Mouse (Mus musculus) bone marrow, adult 2 months (tissue): ENCODE data around the gene Fgd3. TPM values are rescaled to one million over a fixed set of nuclear protein-coding genes. Genes with fewer than 3 reads are reported as not detected.

Experiments
- H3K27ac ChIP-seq: fragments of 200-500 bp; 2 replicates; pipeline ENCODE4 v1.5.1; 2012; ENCODE audit warnings: low read depth, mild to moderate bottlenecking, control low read depth, inconsistent platforms, low read length; ENCODE audit not compliant: control insufficient read depth, poor library complexity, insufficient read depth
- H3K4me1 ChIP-seq: fragments of 200-500 bp; 2 replicates; pipeline ENCODE4 v1.6.1; 2011; ENCODE audit warnings: low read length; ENCODE audit not compliant: control insufficient read depth, insufficient read depth
- H3K4me3 ChIP-seq: fragments of 200-500 bp; replicated peaks from 2 replicates; pipeline ENCODE3; 2011; ENCODE audit warnings: mild to moderate bottlenecking, low read depth, low read length, control low read depth; ENCODE audit not compliant: control insufficient read depth
- CTCF ChIP-seq: fragments of 200-500 bp; IDR thresholded peaks from 2 replicates; pipeline ENCODE4 v1.5.1; 2011; ENCODE audit warnings: low read length, control low read depth; ENCODE audit not compliant: control insufficient read depth, insufficient read depth
- POLR2A ChIP-seq: fragments of 200-500 bp; IDR thresholded peaks from 2 replicates; pipeline ENCODE4 v1.6.1; 2011; ENCODE audit warnings: low read depth, mild to moderate bottlenecking, control low read depth, low read length, borderline replicate concordance; ENCODE audit not compliant: control insufficient read depth
- WGBS: fragments of 180-500 bp; shearing (Covaris S2); methylation state at CpG from one replicate; pipeline ENCODE4 v1.1.7; 2018; 5-methylcytosine and 5-hydroxymethylcytosine counted together
- polyA plus RNA-seq: library from polyadenylated mRNA; stranded (reverse); fragments of >200 nt; gene quantifications from 2 replicates; pipeline ENCODE4 v1.2.4, GENCODE M21; 2011; ENCODE audit warnings: low replicate concordance; ENCODE audit not compliant: missing spikeins, insufficient read depth, insufficient read length

Gene Fgd3
- polyA plus RNA-seq, 1 experiment = 31.9 TPM

DNA sequence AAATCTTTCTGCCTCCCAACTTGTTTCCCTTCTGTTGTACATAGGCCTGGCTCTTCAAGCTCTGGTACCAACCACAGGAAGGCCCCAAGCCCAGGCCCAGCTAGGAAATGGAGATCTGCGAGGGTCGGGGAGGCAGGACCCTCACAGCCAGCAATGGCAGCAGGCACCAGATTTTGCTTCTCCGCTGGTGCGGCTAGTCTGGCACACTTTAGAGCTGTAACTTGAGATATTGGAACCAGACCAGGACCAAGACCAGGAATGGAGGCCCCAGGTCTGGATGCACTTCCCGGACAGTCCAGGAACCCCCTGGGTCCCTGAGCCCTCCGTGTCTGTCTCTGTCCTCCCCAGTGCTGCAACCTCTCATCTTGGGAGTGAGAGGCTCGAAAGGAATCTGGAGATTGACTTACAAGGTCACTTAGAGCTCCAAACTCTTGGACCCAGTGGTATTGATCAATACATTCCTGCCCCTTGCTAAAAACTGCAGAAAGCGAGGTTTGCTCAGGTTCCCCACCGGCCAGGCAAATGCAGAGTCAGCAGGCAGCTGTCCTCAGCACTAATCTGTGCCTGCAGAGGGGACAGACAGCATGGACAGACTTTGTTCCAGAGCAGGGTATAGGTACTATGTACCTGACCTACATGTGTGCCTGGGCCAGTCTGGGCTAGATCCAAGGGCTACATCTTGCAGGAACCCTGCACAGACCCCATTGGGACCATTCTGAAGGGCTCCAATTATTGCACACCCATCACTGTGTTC lies 103.1 kb downstream of the Fgd3 start:
- WGBS = 89% methylated on average over 9 of the region's 9 CpGs
- no peak overlapping the region for H3K4me3 ChIP-seq
- 0 out of 2 replicates have a peak, but pooled peaks have one; percentile 3 for TF ChIP-seq POLR2A
- no peak for TF ChIP-seq CTCF
- peak overlapping the region; percentile 98; the same call in 1 of the 2 replicates for H3K27ac ChIP-seq
- H3K4me1 ChIP-seq = peaks cover 4% of the 10 kb centered on the region

DNA sequence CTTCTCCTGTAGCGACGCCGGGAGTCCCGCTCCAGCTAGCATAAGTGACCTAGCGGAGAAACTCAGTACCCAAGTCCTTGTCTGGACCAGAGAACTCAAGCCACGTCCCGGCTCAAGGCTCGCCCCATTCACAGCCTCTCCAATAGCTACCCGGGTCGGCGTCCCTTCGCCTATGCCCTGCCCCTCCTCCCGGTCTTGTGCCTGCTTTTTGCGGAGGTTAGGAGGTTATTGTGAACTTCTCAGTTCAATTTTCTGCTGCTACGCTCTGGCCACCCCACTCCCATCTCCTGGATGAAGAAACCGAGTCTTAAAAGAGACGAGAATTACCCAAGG lies 103.9 kb downstream of the Fgd3 start:
- Histone ChIP-seq H3K4me3 (peak overlapping the region; percentile 72), H3K27ac (peak overlapping the region; percentile 98), H3K4me1 (peaks cover 4% of the 10 kb centered on the region)
- TF ChIP-seq CTCF = no peak
- TF ChIP-seq POLR2A = no peak
- WGBS = 2% methylated on average over 17 of the region's 17 CpGs

- TF ChIP-seq CTCF = no peak
- TF ChIP-seq POLR2A = peak; percentile 90
- Histone ChIP-seq H3K4me1 (peaks cover 4% of the 10 kb centered on the region), H3K4me3 (peak within 1 kb of the TSS; percentile 72), H3K27ac (peak within 1 kb of the TSS; percentile 98)
- under 1% methylated on average over 78 of the region's 78 CpGs for WGBS
These were observed 104.4 kb downstream of the Fgd3 start, which contains the start of gene Card19 for GRCm38 (mm10) chr13:49215504-49216219. Gene Card19 (minus strand): TSS chr13:49216037.

GRCm38 (mm10) chr13:49215128-49215503 lies 105.0 kb downstream of the Fgd3 start:
- 5% methylated on average over 5 of the region's 5 CpGs for WGBS
- H3K27ac ChIP-seq = peak overlapping the region; percentile 94
- peaks cover 4% of the 10 kb centered on the region for H3K4me1 ChIP-seq
- H3K4me3 ChIP-seq = peak overlapping the region; percentile 72
- TF ChIP-seq CTCF = no peak
- TF ChIP-seq POLR2A = no peak

DNA sequence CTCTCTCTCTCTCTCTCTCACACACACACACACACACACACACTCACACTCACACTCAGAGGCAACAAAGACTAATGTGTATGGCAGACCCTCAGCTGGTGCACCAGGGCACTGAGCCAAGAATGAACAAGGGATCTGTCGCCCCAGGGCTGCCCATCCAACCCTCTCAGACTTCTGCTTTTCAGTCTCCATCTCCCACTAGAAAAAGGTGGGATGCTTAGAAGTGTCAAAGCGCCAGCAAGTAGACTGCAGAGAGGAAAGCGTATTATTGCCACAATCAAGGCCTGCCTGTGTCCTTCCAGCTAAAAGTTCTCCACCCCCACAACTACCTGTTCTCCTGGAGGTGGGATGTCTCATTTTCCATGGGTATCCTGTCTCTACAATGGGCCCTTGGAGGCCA lies 105.7 kb downstream of the Fgd3 start:
- Histone ChIP-seq H3K27ac (0 out of 2 replicates have a peak overlapping the region, but pooled peaks have one; percentile 3), H3K4me3 (peak overlapping the region; percentile 29), H3K4me1 (peaks cover 4% of the 10 kb centered on the region)
- 32% methylated on average over 3 of the region's 3 CpGs for WGBS
- TF ChIP-seq CTCF = no peak
- no peak for TF ChIP-seq POLR2A

DNA sequence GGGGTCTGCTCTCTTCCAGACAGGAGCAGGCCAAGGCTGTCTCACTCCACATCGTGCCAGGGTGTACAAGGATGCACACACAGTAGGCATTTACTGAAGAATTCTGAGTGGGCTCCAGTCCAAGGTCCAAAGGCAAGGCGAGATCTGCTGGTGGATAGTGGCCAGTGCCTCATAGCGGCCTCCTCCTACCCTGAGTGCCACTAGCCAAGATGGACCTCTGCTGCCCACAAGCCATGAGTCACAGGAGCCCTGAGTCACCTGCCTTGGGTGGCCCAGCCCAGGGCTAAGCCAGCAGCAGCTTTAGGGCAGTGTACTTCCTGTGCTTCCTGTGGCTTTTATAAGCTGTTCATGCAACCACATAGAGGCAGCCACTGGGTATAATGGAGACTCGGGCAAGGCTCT lies 106.6 kb downstream of the Fgd3 start:
- H3K4me1 ChIP-seq = peaks cover 4% of the 10 kb centered on the region
- TF ChIP-seq POLR2A (peak; percentile 40; the same call in 1 of the 2 replicates), CTCF (no peak)
- peak overlapping the region; percentile 75 for H3K27ac ChIP-seq
- 12% methylated on average over 4 of the region's 4 CpGs for WGBS
- peak overlapping the region; percentile 14 for H3K4me3 ChIP-seq

- Histone ChIP-seq H3K27ac (peak overlapping the region; percentile 45; the same call in 1 of the 2 replicates), H3K4me1 (peaks cover 4% of the 10 kb centered on the region), H3K4me3 (no peak overlapping the region)
- TF ChIP-seq POLR2A = no peak
- TF ChIP-seq CTCF = no peak
- 73% methylated on average over 4 of the region's 4 CpGs for WGBS
These were observed 107.2 kb downstream of the Fgd3 start for GRCm38 (mm10) chr13:49212711-49213500.

Other genes starting within 250 kb of the Fgd3 start
- gene Wnk2, start 172.3 kb downstream of the Fgd3 start, polyA plus RNA-seq = not detected in 2 replicates
- gene Ninj1, start 132.8 kb downstream of the Fgd3 start, polyA plus RNA-seq = 21.4 and 36.6 TPM in 2 replicates
- 27.5 and 41.1 TPM in 2 replicates for gene Card19, start 104.3 kb downstream of the Fgd3 start, polyA plus RNA-seq
- gene Susd3, start 71.6 kb downstream of the Fgd3 start, polyA plus RNA-seq = 3.0 and 10.2 TPM in 2 replicates
- gene Bicd2, start 21.3 kb upstream of the Fgd3 start, polyA plus RNA-seq = 12.1 and 23.2 TPM in 2 replicates
- 4.4 and 4.5 TPM in 2 replicates for gene Ippk, start 100.9 kb upstream of the Fgd3 start, polyA plus RNA-seq
- 1.4 and 3.5 TPM in 2 replicates for gene Tes3-ps, start 173.0 kb upstream of the Fgd3 start, polyA plus RNA-seq
- 0.42 TPM in 1 of 2 replicates, not detected in the other for gene Ecm2, start 184.5 kb upstream of the Fgd3 start, polyA plus RNA-seq
- gene Aspn, start 224.1 kb upstream of the Fgd3 start, polyA plus RNA-seq = 2.0 and 5.9 TPM in 2 replicates